Mouse (Mus musculus): ENCODE data around the gene Ssbp3.
A peak's percentile ranks its signal among the peaks of the same experiment; 100 is the strongest.

The Ssbp3 gene

DNA sequence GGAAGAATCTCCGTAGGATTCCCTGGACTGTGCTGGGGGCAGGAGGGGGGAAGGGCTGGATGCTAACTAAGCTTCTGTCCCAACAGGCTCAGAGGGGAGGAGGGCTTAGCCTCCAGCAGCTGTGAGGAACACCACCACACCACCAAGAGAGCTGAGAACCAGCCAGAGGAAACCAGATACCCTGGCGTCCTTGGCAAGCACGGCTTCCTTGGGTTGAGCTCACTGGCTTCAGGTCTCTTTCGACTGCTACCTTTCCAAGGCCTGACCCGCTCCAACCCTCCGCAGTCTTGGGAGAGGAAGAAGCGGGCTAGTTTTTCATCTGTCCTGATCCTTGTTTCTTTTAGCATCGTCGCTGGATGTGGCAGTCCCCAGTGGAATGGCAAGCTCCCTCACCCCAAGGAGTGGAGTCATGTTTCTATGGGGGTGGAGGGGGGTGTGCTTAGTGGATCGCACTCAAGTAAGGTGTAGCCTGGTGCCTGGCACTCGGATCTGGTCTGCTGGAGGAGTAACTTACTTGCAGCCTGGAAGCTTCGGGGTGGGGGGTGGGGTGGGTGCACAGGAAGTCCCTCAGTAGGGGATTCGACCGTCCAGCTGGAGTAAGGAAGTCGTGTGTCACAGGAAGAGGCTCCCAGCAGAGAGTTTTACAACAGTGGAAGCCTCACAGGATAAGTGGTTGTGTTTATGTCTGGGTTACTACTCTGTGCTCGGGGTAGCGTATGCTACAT, 2.6 kb upstream of the Ssbp3 start:
- DNase-seq (ENCODE audit: low read depth), result peak; percentile 88

- no peak for DNase-seq (ENCODE audit: low read depth)
Observed at GRCm38 (mm10) chr4:106908426-106908809, 2.1 kb upstream of the Ssbp3 start.

DNA sequence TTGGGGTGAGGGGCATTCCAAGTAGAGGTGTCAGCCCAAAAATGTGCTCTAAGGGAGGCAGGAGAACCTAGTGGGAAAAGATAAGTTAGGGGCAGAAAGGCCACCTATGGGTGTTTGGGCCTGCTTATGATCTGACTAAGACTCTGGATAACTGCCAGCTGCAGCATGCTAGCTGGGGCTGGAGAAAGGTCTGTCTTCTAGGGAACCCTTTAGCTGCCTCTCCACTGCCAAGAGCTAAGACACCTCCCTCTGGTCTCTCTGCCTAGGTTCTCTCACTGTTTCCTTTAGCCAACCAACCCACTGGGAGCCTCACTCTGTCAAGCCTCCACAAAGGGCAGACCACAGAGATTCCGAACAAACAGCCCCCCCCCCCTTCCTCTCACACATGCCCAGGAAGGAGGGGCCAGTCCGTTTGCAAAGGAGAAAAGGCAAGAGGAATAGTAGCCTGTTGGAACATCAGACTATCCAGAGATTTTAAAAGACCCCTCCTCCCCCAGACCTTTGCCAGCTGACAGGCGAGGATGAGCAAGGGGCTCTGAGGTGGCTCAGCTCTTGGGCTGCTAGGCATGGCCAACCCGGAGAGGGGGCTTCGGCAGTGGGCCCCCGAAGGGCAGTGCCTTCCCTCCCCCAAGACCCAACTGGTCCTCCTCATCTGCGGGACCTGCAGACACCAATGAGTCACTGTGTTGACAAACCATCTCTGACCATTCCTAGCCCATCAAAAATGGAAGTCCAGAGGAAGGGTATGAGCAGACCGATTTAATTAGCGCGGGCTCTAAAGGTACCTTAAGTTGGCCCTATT, 1.4 kb upstream of the Ssbp3 start:
- DNase-seq (ENCODE audit: low read depth), result peak; percentile 82

DNA sequence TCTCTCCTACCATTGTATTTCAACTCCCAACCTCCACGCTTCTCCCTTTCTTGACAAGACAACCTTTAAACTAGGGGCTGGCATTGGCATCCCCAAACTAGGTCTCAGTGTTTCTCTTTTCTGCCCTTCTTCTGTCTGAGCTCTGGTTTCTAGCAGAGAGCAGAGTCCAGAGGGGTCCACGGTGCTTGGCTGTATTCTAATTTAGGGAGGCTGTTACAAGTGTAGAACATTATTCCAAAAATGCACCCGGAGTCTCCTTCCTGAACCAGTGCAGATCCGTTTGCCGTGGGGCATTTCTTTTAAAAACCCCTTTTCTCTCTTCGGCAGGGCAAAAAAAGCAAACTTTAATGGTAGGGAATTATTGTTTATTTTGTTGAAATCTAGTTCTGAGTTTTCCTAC, 704 bp upstream of the Ssbp3 start:
- no peak for DNase-seq (ENCODE audit: low read depth)

DNA sequence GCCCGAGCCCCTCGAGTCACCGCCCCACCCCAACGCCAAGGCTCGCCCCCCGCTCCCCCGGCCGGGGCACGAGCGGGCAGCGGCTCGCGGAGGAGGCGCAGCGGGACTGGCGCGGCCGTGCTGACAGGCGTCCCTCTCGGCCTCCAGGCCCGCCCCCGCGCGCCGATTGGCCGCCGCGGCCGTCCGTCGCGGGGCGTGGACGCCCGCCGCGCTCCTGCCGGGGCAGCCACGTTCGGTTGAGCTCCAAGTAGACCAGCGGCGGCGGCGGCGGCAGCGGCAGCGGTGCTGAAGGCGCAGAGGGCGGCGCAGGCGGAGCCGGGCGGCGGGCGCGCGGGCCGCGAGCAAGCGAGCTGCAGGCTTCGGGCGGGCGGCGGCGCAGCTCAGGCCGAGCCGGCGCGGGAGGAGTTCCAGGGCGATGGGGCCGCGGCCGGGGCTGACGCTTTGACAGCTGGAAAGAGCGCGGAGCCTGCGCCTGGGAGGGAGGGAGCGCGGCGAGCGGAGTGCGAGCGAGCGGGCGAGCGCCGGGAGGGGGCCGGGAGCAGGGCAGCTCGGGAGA, 823 bp downstream of the Ssbp3 start:
- DNase-seq (ENCODE audit: low read depth), result no peak

GRCm38 (mm10) chr4:106911951-106912688, 1.6 kb downstream of the Ssbp3 start:
- no peak for DNase-seq (ENCODE audit: low read depth)

DNA sequence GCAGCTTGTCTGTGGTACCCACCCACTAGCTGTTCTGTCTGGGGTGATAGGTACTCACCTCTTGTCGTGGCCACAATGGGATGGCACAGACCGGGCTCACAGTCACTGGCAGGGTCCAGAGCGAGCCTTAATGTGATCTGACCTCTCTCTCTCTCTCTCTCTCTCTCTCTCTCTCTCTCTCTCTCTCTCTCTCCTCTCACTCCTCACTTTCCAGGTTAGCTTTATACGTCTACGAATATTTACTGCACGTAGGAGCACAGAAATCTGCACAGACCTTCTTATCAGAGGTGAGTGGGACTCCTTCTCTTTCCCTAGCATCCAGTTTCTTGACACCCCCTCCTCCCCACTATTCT, 2.2 kb downstream of the Ssbp3 start:
- no peak for DNase-seq (ENCODE audit: low read depth)

DNA sequence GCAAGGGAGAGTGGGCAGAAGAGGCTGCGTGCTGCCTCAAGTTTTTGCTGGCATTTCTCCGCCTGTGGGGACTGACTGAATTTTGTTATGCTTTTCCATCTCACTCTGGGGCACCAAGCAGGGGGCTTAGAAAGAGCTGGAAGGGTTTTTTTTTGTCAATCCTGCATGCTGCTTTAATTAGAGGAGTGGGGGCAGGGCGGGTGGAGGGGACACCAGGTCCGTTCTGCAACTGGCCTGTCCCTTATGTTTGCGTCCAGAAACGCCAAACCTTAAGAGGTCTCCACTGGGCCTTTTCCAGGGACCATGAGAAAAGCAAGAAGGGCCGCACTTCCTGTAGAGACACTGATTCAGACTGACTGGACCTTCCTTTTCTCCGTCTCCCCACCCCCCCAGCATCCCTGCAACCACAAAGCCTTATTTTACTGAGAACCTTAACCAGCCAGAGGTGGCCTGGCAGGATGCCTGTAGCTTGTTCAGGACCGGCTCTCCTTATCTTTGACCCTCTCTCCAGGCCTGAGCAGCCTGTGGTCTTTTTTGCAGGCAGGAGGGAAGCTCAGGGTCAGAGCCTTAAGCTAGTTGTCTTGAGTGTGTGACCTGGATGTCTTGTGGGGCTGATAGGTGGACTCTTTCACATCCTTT, 3.0 kb downstream of the Ssbp3 start:
- no peak for DNase-seq (ENCODE audit: low read depth)

- no peak for DNase-seq (ENCODE audit: low read depth)
Observed at GRCm38 (mm10) chr4:106915265-106915664, 4.8 kb downstream of the Ssbp3 start.

GRCm38 (mm10) chr4:106918263-106918662, 7.8 kb downstream of the Ssbp3 start:
- DNase-seq (ENCODE audit: low read depth), result no peak

GRCm38 (mm10) chr4:106920119-106920518, 9.6 kb downstream of the Ssbp3 start:
- DNase-seq (ENCODE audit: low read depth), result no peak

GRCm38 (mm10) chr4:106921375-106922336, 11.2 kb downstream of the Ssbp3 start:
- no peak for DNase-seq (ENCODE audit: low read depth)

GRCm38 (mm10) chr4:106922919-106923318, 12.4 kb downstream of the Ssbp3 start:
- no peak for DNase-seq (ENCODE audit: low read depth)

DNA sequence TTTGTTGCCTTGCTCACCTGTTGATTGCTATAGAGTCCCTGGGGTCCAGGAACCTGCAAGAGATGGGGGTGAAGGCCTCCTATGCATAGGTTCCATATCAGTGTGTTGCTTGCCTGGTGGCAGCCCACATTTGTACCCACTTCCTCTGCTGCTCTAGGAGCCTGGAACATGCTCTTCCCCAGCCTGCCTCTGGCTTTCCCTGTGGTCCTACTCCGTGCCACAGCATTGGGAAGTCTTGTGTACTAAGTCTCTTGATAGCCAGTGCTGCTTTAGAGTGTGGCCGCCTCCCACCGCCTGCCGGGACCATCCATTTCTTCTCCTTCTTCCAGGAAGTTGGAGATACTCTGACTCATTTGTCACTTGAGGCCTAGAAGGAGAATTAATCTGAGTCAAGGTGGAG, 13.7 kb downstream of the Ssbp3 start:
- no peak for DNase-seq (ENCODE audit: low read depth)

GRCm38 (mm10) chr4:106924888-106925287, 14.4 kb downstream of the Ssbp3 start:
- no peak for DNase-seq (ENCODE audit: low read depth)

GRCm38 (mm10) chr4:106926401-106926800, 15.9 kb downstream of the Ssbp3 start:
- DNase-seq (ENCODE audit: low read depth), result no peak

GRCm38 (mm10) chr4:106927034-106927433, 16.5 kb downstream of the Ssbp3 start:
- no peak for DNase-seq (ENCODE audit: low read depth)

DNA sequence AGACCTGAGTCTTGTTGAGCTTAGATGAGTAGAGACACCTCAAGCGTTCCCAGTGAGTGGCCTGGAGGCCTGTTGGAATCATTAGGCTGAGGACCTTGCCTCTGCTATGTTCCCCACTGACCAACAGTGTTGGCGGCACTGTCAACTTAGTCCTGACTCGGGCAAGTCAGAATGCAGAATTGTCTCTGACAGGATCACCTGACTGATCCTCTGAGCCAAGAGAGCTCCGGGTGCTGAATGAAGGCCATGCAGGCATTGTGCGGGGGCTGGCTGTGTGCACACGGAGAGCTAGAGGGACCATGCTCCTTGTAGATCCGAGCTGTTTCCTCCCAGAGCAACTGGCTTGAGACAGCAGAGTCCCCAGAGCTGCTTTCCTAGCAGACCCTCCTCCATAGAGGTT, 18.5 kb downstream of the Ssbp3 start:
- DNase-seq (ENCODE audit: low read depth), result no peak

DNA sequence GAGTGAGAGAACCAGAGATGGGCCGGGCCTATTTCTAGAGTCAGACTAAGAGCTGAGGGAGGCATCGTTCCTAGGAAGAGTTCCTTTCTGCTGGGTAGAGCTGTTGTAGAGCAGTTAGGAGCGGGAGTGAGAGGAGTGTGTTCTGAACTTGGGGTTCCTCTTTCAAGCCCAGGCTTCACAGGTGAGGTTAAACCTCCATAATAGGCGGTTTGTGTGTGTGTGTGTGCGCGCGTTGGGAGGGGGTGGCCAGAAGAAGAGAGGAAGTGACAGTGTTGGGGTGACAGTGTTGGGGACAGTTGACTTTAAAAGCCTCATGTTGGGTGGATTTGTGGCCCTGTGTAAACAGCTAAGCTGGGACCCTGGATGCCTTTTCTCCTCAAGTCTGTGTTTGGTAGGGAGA, 22.1 kb downstream of the Ssbp3 start:
- DNase-seq (ENCODE audit: low read depth), result no peak

DNA sequence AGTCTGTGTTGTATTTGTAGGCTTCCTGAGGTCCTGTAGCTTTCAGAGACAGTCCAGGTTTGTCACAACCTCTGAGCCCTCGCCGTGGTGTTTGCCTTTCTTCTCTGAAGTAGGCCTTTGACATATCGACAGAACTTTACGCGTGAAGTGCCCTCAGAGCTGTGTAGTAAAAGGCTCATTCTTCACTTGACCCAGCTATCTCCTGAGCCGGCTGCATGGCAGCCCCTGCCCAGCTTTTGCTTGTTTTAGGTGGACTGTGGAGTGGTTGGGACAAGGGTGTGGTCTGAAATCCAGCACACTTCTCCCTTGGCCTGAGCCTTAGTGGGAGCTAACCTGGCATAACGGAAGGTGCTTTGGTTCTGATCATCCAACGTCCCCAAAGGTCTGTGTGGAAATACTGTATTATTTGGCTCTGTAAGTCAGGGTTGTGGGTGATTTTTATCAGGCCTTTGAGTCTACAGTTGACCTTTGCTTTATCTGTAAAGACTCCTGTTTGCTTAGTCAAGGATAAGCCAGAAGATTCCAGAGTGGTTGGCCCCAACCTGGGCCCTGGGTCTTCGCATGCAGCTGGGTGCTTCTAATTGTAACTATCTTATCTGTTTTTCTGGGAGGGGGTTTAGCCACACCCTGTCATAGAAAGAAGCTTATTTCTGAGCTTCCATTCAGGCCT, 23.4 kb downstream of the Ssbp3 start:
- no peak for DNase-seq (ENCODE audit: low read depth)

All from fibroblast of lung, adult 2 months (primary cell).